Mouse (Mus musculus): ENCODE data around the gene Polk. TPM values are rescaled to one million over a fixed set of nuclear protein-coding genes. Genes with fewer than 3 reads are reported as not detected.

The Polk gene
- polyA plus RNA-seq, 1 experiment from 2014 or later = 7.4 TPM

DNA sequence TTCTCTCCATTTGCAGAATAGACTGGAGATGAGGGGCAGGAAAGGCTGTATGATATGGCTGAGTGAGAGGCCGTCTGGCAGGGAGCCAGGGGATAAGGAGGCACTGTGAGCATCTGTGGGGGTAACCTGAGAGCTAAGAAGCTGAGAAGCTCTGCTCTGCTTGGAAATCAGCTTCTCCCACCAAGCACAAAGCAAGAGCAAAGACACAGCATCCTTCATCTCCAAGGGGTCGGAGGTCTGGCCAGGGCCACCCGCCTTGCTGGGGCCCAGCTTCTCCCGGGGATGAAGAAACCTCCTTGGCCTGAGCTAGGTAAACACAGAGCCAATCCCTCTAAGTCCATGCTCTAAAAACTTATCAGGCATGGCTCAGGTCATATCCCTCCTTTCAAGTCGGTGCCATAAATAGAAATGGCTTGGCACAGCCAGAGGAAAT, 107.5 kb downstream of the Polk start:
- Histone ChIP-seq H3K4me3 (ENCODE audit: inconsistent target) (no peak overlapping the region), H3K36me3 (ENCODE audit: inconsistent target) (no peaks in the 10 kb centered on the region), H3K79me2 (ENCODE audit: inconsistent target) (no peaks in the 10 kb centered on the region), H3K27ac (no peak overlapping the region)
- 82% methylated on average over 5 of the region's 5 CpGs for WGBS (ENCODE audit: missing documents)

DNA sequence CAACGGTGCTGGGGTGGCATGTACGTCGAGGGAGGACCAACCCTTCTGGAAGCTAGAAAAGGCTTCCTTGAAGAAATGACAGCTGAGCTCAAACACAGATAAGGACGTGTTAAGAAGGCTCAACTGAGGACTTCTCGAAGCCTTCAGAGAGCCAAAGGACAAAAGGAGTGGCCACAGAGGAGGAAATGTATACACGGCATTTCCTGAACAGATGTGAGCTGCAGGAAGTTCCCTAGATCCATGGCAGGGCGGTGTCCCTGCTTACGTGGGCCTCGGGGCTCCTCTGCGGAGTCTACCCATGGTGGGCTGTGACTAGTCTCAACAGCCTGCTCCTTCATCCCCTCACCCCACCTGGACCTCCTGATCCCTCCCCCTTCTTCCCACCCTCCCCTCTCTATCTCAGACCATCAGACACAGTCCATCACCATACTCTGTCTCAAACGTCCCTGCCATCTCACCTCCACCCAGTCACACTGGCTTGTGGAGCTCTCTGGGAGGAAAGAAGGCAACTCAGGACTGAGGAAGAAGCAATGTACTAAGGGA, 108.7 kb downstream of the Polk start:
- Histone ChIP-seq H3K4me3 (ENCODE audit: inconsistent target) (no peak overlapping the region), H3K36me3 (ENCODE audit: inconsistent target) (no peaks in the 10 kb centered on the region)
- WGBS (ENCODE audit: missing documents) = 19% methylated on average over 11 of the region's 11 CpGs

DNA sequence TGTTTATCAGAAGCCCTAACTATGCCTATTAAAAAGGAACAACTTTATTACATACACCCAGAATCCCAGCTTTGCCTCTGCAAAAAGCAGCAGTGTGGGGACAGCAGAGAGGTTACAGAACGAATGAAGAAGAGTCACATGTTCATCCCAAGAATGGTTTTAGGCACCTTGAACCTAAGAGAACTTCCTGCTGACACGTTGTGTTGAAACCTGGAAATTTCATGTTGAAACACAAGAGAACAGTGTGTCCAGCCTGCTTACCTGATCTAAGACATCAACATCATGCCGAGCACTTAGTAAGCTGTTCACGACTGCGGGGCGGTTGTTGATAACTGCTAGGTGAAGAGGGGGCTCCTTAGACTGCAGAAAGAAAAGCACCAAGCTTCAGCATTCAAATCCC, 109.3 kb downstream of the Polk start:
- Histone ChIP-seq H3K36me3 (ENCODE audit: inconsistent target) (no peaks in the 10 kb centered on the region), H3K27ac (no peak overlapping the region), H3K4me3 (ENCODE audit: inconsistent target) (no peak overlapping the region), H3K79me2 (ENCODE audit: inconsistent target) (no peaks in the 10 kb centered on the region)
- 71% methylated on average over 6 of the region's 6 CpGs for WGBS (ENCODE audit: missing documents)

More for the DNA sequence above, 108.7 kb downstream of the Polk start:
- Histone ChIP-seq H3K79me2 (ENCODE audit: inconsistent target) (no peaks in the 10 kb centered on the region), H3K27ac (no peak overlapping the region)

DNA sequence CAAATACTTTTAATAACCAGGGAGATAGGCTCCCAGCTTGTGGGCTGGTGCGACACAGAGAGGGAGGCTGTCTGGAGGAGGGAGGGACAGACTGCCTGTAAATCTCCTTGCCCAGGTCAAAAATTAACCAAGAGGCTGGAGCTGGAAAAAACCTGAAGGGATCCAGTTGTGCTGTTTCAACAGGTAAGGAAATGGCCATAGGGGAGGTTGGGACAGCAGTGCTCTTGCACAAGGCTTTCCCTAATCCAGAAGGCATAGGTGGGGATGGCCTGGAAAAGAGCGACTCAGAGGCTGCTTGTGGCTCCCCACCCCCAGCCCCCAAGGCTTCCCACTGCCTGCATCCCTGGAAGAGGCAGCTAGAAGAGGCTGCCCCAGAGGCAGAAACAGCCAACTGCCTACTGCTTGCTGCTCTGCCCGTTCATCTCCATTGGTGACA, 110.0 kb downstream of the Polk start:
- WGBS (ENCODE audit: missing documents) = 90% methylated on average over 3 of the region's 3 CpGs
- H3K4me3 ChIP-seq (ENCODE audit: inconsistent target) = no peak overlapping the region
- no peaks in the 10 kb centered on the region for H3K36me3 ChIP-seq (ENCODE audit: inconsistent target)
- no peaks in the 10 kb centered on the region for H3K79me2 ChIP-seq (ENCODE audit: inconsistent target)
- no peak overlapping the region for H3K27ac ChIP-seq

DNA sequence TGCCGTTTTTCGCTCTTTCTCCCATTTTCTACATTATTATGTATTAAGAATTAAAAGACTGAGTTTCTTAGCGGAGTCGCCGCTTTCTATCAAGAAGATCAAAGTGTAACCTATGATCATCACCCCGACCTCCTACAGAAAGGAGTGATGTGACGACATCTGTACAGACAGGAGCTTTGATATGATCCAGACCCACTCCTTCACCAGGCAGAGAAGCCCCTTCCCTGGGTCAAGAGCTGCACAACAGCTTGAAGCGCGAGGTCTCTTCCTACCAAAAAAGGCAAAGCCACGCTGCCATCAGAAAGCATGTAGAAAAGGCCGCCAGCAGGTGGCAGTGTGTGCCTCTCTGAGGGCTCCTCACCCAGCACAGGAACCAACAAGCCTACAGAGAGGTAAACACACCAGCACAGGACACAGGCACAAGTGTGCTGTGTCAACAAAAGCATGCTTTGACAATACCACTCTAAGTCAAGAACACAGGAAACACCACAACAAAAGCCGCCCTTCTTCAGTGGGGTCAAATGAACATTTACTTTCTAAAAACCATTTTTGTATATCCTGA, 110.7 kb downstream of the Polk start:
- H3K79me2 ChIP-seq (ENCODE audit: inconsistent target) = no peaks in the 10 kb centered on the region
- H3K4me3 ChIP-seq (ENCODE audit: inconsistent target) = no peak overlapping the region
- WGBS (ENCODE audit: missing documents) = 37% methylated on average over 12 of the region's 12 CpGs
- no peaks in the 10 kb centered on the region for H3K36me3 ChIP-seq (ENCODE audit: inconsistent target)
- no peak overlapping the region for H3K27ac ChIP-seq

Other genes starting within 250 kb of the Polk start
- gene Poc5, start 154.3 kb downstream of the Polk start, polyA plus RNA-seq (2018) = 4.6 to 6.2 TPM (median 4.9 TPM) in 3 replicates
- gene Ankdd1b, start 71.4 kb downstream of the Polk start, polyA plus RNA-seq (2018) = not detected in 3 replicates
- not detected in 3 replicates for gene Gm17622, start 51.8 kb downstream of the Polk start, polyA plus RNA-seq (2018)
- gene Col4a3bp, start within 50 bp of the Polk start, polyA plus RNA-seq (2018) = 34.6 to 40.1 TPM (median 35.6 TPM) in 3 replicates
- gene Hmgcr, start 128.4 kb upstream of the Polk start, polyA plus RNA-seq (2018) = 19.1 to 81.1 TPM (median 66.1 TPM) in 3 replicates
- not detected in 3 replicates for gene Ankrd31, start 205.7 kb upstream of the Polk start, polyA plus RNA-seq (2018)

All from macrophage (primary cell).